Mouse (Mus musculus): ENCODE results near the gene Ppp1r35.

DNA sequence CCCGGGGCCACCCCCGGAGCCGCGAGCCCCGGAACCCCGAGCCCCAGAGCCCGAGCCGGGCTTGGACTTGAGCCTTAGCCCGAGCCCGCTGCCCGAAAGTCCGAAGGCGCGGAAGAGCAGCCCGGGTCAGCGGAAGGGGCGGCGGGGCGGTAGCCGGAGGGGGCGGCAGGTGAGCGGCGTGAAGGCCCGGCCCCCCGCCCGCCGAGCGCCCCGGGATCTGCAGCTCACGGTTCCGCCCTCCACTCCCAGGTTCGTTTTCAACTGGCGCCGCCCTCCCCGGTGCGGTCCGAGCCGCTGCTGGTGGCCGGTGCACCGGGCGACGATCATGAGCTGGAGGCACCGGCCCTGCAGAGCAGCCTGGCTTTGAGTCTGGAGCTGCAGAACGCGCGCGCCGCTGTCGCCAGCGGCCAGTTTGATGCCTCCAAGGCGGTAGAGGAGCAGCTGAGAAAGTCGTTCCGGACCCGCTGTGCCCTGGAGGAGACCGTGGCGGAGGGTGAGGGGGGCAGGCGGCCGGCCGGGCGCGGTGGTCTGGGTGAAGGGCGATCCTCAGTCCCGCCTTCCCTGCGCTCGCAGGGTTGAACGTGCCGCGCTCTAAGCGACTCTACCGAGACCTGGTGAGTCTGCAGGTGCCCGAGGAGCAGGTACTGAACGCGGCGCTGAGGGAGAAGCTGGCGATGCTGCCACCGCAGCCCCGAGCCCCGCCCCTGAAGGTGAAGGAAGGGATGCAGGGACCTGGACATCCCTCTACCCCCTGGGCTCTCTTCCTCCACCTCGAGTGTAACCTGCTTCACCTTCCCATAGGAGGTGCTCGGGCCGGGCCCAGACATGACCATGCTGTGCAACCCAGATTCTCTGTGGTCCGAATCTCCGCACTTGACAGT lies 644 bp downstream of the Ppp1r35 start:
- TF ChIP-seq ZC3H11A (IDR thresholded peaks at IDR 0.05; ENCODE audit: borderline replicate concordance, low read depth, low read length) (no peak), ZNF384 (IDR thresholded peaks at IDR 0.05; ENCODE audit: low read depth, low read length) (no peak), HCFC1 (IDR thresholded peaks at IDR 0.05; ENCODE audit: borderline replicate concordance, insufficient read depth, low read length) (no peak)
